Mouse (Mus musculus) right cerebral cortex, adult 18-20 months (tissue): Measurements from ENCODE around the gene Meox2.
"Not testable (repeated sequence)": the region's sequence is repeated elsewhere in the genome, so short reads cannot be mapped to it uniquely, and the experiment has no call there.

ENCODE experiments used
- DNase-seq: peaks from one replicate; pipeline ENCODE4 v3.0.0; 2022; ENCODE audit warnings: mixed read lengths

Gene Meox2

GRCm38 (mm10) chr12:37108390-37108738 lies at the start of gene Meox2:
Gene Meox2 (plus strand): TSS chr12:37108540.
- DNase-seq = no peak

GRCm38 (mm10) chr12:37072636-37073035 lies 35.7 kb upstream of the Meox2 start:
- DNase-seq = no peak

- no peak for DNase-seq
Observed at GRCm38 (mm10) chr12:37077308-37077707, 31.0 kb upstream of the Meox2 start.

- not testable (repeated sequence) for DNase-seq
Observed at GRCm38 (mm10) chr12:37080005-37080404, 28.3 kb upstream of the Meox2 start.

- DNase-seq = no peak
Observed at GRCm38 (mm10) chr12:37106541-37106940, 1.8 kb upstream of the Meox2 start.

GRCm38 (mm10) chr12:37107150-37107549 lies 1.2 kb upstream of the Meox2 start:
- no peak for DNase-seq

GRCm38 (mm10) chr12:37107713-37108389 lies 489 bp upstream of the Meox2 start:
- DNase-seq = no peak

- DNase-seq = peak; percentile 8
Observed at GRCm38 (mm10) chr12:37108819-37109473, 606 bp downstream of the Meox2 start.

GRCm38 (mm10) chr12:37109474-37110012 lies 1.2 kb downstream of the Meox2 start:
- DNase-seq = no peak

- no peak for DNase-seq
Observed at GRCm38 (mm10) chr12:37110977-37111376, 2.6 kb downstream of the Meox2 start.

GRCm38 (mm10) chr12:37119246-37119645 lies 10.9 kb downstream of the Meox2 start:
- no peak for DNase-seq

- DNase-seq = no peak
Observed at GRCm38 (mm10) chr12:37123763-37124162, 15.4 kb downstream of the Meox2 start.

GRCm38 (mm10) chr12:37142080-37142703 lies 33.9 kb downstream of the Meox2 start:
- no peak for DNase-seq

GRCm38 (mm10) chr12:37143879-37144278 lies 35.5 kb downstream of the Meox2 start:
- no peak for DNase-seq

- no peak for DNase-seq
Observed at GRCm38 (mm10) chr12:37167742-37168141, 59.4 kb downstream of the Meox2 start.

- DNase-seq = no peak
Observed at GRCm38 (mm10) chr12:37173324-37173723, 65.0 kb downstream of the Meox2 start.

GRCm38 (mm10) chr12:37183689-37184088 lies 75.3 kb downstream of the Meox2 start:
- peak; percentile 2 for DNase-seq

- no peak for DNase-seq
Observed at GRCm38 (mm10) chr12:37188940-37189488, 80.7 kb downstream of the Meox2 start.
